Mouse (Mus musculus): ENCODE results near the gene Aprt.

Gene Aprt

DNA sequence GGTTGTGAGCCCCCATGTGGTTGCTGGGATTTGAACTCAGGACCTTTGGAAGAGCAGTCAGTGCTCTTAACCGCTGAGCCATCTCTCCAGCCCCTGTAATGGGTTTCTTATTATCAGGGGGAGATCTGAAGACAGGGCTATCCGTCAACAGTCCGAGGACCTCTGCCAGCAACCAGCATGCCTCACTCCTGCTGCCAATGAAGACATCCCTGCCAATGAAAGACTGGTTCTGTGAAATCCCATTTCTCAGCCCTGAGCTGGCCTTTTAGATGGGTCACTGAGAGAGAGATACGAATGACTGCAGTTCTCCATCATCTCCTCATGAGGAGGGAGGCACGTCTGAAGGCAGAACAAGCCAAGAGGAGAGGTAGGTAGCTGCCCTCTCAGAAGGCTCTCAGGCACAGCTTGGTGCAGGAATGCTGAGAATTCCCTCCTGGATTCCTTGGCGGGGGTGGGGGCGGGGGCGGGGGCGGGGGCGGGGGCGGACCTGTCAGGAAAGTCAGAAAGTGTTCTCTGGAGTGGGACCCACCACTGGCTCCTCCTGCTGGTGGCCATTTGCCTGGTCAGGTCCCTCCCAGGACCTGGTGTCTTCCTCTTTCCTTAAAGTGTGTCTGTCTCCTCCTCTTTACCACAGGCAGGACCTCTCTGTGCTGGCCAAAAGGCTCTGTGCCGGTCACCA is 17.9 kb downstream of the Aprt start:
- no peak for DNase-seq

DNA sequence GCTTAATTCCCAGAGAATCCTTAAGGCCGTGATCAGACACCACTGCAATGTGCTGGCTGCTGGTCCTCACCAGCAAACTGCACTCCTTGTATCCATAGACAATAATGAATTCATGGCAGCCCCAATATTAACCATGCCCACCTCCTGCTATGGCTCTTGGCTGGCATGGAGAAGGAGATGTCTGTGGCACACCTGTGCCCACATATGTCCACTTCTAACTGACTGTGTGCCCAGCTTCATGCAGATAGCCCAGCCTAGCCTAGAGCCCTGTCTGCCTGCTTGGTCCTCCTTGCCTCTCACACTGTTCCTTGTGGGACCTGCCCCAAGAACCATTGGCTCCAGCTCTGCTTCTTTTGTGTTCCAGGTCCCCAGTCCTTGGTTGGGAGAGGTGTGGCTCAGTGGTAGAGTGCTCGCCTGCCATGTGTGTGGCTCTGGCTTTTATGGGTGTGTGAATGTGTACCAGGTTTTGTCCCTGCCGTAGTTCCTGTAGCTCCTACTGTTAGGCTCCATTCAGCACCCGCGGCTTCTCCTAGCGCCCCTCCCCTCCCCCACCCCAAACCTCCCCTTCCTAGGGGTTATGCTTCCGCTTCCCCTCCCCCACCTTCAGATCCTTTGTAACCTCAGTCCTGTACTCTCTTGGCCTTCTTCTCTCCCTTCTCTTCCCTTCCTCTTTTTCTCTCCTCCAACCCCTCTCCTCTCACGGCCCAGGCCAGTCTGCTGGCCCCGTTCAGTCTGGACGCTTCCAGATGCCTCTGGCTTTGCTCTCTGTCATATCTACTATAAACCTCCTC is 19.3 kb downstream of the Aprt start:
- DNase-seq, result no peak

DNA sequence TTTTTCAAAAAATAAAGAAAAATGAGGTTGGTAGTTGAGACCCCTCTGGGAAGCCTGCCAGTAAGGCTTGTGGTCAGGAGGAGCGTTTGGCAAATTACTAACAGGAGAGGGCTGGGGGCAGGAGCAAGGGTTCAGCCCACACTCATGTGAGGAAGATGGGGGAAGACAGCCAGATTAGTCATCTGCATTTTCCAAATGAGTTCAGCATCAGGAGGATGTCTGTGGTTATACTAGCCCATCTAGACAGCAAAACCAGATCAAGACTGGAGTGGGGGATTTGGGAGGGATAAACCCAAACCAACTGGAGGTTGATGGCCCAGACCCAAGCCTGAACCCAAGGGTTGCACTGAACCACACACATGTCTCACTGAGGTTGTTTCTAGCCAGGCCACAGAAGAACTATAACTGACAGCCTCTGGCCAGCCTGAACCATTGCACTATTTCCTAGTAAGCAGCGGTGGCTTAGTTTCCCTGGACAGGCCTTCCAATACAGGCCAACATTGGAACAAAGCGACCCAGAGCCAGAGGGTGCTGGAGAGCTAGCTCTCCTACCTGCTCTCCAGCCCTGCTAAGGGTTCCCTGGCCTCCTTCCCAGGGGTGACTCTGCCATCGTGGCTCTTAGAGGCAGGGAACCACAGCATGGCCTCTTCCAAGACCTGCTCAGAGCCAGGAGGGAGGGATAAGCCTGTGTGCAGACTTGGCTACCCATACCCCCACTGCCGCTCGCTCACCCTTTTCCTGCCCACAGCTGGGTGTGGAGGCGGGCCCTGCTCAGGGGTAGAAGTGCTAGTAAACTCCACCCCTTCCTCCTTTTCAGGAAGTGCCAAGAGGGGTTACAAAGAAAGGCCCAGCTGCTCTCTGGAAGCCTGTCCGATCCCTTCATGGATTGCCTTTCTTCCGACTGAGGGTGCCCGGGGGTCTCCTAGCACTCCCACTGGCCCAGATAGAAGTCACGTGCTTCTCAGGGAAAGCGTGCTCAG is 20.4 kb downstream of the Aprt start:
- no peak for DNase-seq

DNA sequence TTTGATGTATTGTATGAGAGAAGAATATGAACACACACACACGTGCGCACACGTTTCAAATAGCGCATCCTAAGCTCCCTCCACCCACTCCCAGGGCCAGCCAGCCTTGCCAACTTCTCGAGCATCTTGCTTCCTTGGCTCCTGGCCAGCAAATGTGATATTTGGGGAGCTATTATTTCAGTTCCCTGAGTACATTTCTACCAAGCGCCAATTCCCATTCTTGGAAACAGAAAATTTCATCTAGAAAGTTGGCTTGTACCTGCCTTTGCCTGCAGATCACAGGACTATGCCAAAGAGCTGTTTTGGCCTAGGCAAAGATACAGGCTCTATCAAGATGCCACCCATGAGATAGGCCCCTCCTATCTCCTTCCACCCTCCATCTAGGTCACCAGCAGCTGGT is 21.9 kb downstream of the Aprt start:
- peak; percentile 60 for DNase-seq

GRCm38 (mm10) chr8:122551265-122552051 is 25.3 kb downstream of the Aprt start, which contains the start of gene Piezo1:
Gene Piezo1, minus strand, starts transcription at chr8:122551329.
- DNase-seq, result peak; percentile 82

GRCm38 (mm10) chr8:122550995-122551264 is 25.8 kb downstream of the Aprt start:
- DNase-seq, result no peak

DNA sequence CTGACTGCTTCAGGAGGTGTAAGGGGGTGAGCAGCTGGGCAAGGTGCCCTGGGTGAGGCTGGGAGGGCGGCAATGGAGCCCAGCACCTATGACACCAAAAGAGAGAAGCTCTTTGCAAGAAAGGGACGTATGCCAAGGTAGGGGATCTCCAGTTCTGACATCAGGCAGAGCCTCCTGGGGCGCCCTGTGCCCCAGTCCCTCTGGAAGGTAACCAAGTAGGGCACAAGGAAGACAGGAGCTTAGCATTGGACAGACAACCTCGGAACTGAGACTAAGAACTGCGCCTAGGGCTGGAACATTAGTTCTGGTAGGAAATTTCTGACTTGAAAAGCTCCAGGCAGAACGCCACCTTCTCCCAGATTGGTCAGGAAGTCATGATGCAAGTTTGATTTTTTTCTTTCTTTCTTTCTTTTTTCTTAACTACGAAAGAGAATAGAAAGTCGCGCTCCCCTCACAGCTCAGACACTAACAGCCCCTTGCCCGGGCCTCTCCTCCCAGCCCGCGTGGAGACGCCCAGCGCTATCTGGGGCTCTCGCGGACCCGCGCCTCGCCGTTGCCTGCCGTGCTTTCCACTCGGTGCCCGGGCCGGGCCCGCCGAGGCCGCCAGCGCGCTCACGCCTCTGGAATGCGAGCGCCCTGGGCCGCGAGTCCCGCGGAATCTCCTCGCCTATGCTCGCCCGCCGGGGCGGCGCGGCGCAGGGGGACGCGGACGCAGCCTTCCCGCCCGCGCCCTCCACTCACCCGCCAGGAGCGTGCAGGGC is 26.3 kb downstream of the Aprt start:
- no peak for DNase-seq

GRCm38 (mm10) chr8:122548891-122549439 is 27.7 kb downstream of the Aprt start:
- no peak for DNase-seq

GRCm38 (mm10) chr8:122548331-122548730 is 28.4 kb downstream of the Aprt start:
- no peak for DNase-seq

GRCm38 (mm10) chr8:122547815-122548214 is 28.9 kb downstream of the Aprt start:
- DNase-seq, result no peak

- DNase-seq, result no peak
Observed at GRCm38 (mm10) chr8:122546811-122547453, 29.8 kb downstream of the Aprt start.

GRCm38 (mm10) chr8:122546066-122546755 is 30.5 kb downstream of the Aprt start:
- no peak for DNase-seq

- DNase-seq, result no peak
Observed at GRCm38 (mm10) chr8:122544138-122544537, 32.6 kb downstream of the Aprt start.

- DNase-seq, result no peak
Observed at GRCm38 (mm10) chr8:122538310-122539076, 38.2 kb downstream of the Aprt start.

DNA sequence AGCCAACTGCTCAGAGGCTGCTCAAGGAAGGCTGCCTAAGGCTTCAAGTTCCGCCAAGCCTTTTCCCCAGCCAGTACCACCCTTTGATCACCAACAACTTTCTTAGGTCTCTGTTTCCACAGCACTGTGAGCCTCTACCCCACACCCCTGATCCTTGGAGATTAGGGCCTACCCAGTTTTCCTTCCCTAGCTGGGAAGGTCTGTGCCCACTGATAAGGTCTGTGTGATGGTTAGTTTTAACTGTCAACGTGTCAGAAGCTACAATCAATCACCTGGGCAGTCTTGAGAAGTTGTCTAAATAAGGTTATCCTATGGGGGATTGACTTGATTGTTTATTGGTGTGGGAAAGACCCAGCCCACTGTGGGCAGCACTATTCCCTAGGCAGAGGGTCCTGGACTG is 38.9 kb downstream of the Aprt start:
- DNase-seq, result no peak

DNA sequence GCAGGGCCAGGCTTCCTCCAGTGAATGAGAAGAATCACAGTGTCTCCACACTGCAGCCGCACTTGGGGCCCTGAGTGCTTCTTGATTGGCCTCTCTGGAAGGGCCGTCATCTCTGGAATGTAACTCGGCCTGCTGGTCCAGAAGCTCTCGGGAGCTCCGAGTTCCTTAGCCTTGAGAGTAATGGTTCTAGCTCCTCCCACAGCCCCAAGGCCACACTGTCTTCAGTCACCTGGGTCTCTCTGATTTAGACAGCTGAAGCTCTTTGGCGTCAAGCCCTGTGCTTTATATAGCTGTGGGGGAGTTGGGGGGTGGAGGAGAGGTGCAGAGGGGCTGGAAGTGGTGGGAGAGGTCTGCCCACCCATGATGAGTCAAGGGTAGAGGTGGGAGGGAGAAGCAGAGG is 39.7 kb downstream of the Aprt start:
- no peak for DNase-seq

DNA sequence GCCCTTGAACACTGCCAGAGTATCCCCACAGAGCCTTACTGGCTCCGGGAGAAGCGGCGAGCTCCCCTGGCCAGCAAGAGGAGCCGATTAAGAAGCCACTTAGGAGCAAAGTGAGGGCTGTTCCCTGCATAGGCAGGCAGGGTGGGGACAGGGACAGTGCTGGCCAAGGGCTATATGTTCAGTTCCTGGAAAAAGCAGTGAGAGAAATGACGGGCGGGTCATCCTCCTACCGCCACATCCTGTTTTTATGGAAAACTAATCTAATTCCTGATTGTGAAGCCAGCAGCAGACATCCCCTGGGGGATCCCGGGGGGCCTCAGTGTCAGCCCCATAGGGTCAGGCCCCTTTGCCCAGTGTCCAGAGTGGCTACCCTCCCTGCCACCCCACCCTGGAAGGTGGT is 45.4 kb downstream of the Aprt start:
- DNase-seq, result no peak

- no peak for DNase-seq
Observed at GRCm38 (mm10) chr8:122529159-122529558, 47.5 kb downstream of the Aprt start.

GRCm38 (mm10) chr8:122527937-122528336 is 48.8 kb downstream of the Aprt start:
- no peak for DNase-seq

Measured in right cerebral cortex, postnatal 25 days (tissue).